Mouse (Mus musculus) midbrain, embryonic 14.5 days (tissue): ENCODE data around the gene Asdurf. TPM values are rescaled to one million over a fixed set of nuclear protein-coding genes. Genes with fewer than 3 reads are reported as not detected.
A peak's percentile ranks its signal among the peaks of the same experiment; 100 is the strongest.
"Not testable (repeated sequence)": the region's sequence is repeated elsewhere in the genome, so short reads cannot be mapped to it uniquely, and the experiment has no call there.

ENCODE experiments used
- ATAC-seq: fragments of 200-750 bp; cut with Nextera tagmentation; 2 replicates; pipeline ENCODE4 v1.8.0; 2017; ENCODE audit warnings: moderate number of reproducible peaks, moderate library complexity; ENCODE audit not compliant: low FRiP score, low TSS enrichment
- DNase-seq: peaks from one replicate; pipeline ENCODE4 v3.0.0-alpha.2; 2015
- H3K27ac ChIP-seq: fragments of 300-500 bp; sonication (generic); replicated peaks from 2 replicates; pipeline ENCODE4 v1.5.1; 2014; ENCODE audit warnings: mild to moderate bottlenecking, low read depth, low read length, moderate library complexity
- H3K27me3 ChIP-seq: fragments of 300-500 bp; sonication (generic); 2 replicates; pipeline ENCODE4 v1.6.1; 2014; ENCODE audit warnings: low read length, control low read depth, mixed read lengths; ENCODE audit not compliant: control insufficient read depth, insufficient read depth
- H3K36me3 ChIP-seq: fragments of 300-500 bp; sonication (generic); 2 replicates; pipeline ENCODE4 v1.6.1; 2014; ENCODE audit warnings: low read length, control low read depth; ENCODE audit not compliant: control insufficient read depth, insufficient read depth
- H3K4me1 ChIP-seq: fragments of 300-500 bp; sonication (generic); 2 replicates; pipeline ENCODE4 v1.6.1; 2014; ENCODE audit warnings: mild to moderate bottlenecking, antibody characterized with exemption, low read length, control low read depth; ENCODE audit not compliant: control insufficient read depth, insufficient read depth
- H3K4me2 ChIP-seq: fragments of 300-500 bp; sonication (generic); 2 replicates; pipeline ENCODE4 v1.6.1; 2014; ENCODE audit warnings: mild to moderate bottlenecking, low read length, moderate library complexity
- H3K4me3 ChIP-seq: fragments of 300-500 bp; sonication (generic); replicated peaks from 2 replicates; pipeline ENCODE4 v1.5.1; 2014; ENCODE audit warnings: low read depth, low read length
- H3K9ac ChIP-seq: fragments of 300-500 bp; sonication (generic); replicated peaks from 2 replicates; pipeline ENCODE4 v1.6.1; 2014; ENCODE audit warnings: mild to moderate bottlenecking, low read length, moderate library complexity
- H3K9me3 ChIP-seq: fragments of 300-500 bp; sonication (generic); 2 replicates; pipeline ENCODE4 v1.6.1; 2016; ENCODE audit warnings: low read length, control low read depth, mixed read lengths; ENCODE audit not compliant: control insufficient read depth
- WGBS: fragments of 180-500 bp; shearing (Covaris S2); extraction: QIAGEN DNeasy Blood & Tissue Kit; methylation state at CpG from one replicate; pipeline ENCODE4 v1.1.7; 2014; 5-methylcytosine and 5-hydroxymethylcytosine counted together
- polyA plus RNA-seq: library from polyadenylated mRNA; unstranded; fragments of >200 nt; fragmentation: Nextera tagmentation; extraction: Ambion mirVana; gene quantifications from 2 replicates; pipeline ENCODE4 v1.2.1, GENCODE M21; 2014

Gene Asdurf
- polyA plus RNA-seq, 1 experiment from 2014 or later: 11.5 TPM

DNA sequence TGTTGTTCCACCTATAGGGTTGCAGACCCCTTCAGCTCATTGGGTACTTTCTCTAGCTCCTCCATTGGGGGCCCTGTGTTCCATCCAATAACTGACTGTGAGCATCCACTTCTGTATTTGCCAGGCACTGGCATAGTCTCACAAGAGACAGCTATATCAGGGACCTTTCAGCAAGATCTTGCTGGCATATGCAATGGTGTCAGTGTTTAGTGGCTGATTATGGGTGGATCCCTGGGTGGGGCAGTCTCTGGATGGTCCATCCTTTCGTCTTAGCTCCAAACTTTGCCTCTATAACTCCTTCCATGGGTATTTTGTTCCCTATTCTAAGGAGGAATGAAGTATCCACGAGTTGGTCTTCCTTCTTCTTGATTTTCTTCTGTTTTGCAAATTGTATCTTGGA lies 15.0 kb downstream of the Asdurf start:
- WGBS: 73% methylated on average over 2 of the region's 2 CpGs
- not testable (repeated sequence) for H3K27me3 ChIP-seq, H3K27ac ChIP-seq, H3K4me2 ChIP-seq, H3K9ac ChIP-seq, DNase-seq, H3K9me3 ChIP-seq, H3K4me3 ChIP-seq, ATAC-seq, H3K4me1 ChIP-seq
- peaks cover 16% of the 10 kb centered on the region for H3K36me3 ChIP-seq

DNA sequence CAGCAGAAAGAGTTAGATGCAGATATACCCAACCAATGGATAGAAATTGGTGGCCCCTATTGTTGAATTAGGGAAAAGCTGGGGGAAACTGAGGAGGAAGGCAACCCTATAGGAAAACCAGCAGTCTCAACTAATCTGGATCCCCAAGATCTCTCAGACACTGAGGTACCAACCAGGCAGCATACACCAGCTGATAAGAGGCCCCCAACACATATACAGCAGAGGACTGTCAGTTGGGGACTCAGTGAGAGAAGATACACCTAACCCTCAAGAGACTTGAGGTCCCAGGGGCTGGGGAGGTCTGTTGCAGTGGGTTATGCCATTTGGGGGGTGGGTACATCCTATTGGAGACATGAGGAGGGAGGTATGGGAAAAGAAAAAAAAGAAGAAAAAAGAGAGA lies 17.0 kb downstream of the Asdurf start:
- Histone ChIP-seq H3K27ac (no peak overlapping the region), H3K27me3 (no peaks in the 10 kb centered on the region), H3K9me3 (no peaks in the 10 kb centered on the region), H3K4me3 (no peak overlapping the region), H3K9ac (no peak overlapping the region), H3K4me1 (no peaks in the 10 kb centered on the region), H3K4me2 (no peak overlapping the region), H3K36me3 (peaks cover 1% of the 10 kb centered on the region; the same call in 1 of the 2 replicates)
- ATAC-seq (no peak), DNase-seq (no peak)

GRCm38 (mm10) chr1:53333527-53333926 lies 18.9 kb downstream of the Asdurf start:
- not testable (repeated sequence) for H3K9me3 ChIP-seq, H3K4me1 ChIP-seq, H3K4me3 ChIP-seq, ATAC-seq, H3K27me3 ChIP-seq, H3K36me3 ChIP-seq, DNase-seq, H3K4me2 ChIP-seq, H3K9ac ChIP-seq, H3K27ac ChIP-seq
- WGBS: 57% methylated on average over 5 of the region's 5 CpGs

- 95% methylated on average over 5 of the region's 5 CpGs for WGBS
- ATAC-seq: no peak
These were observed 27.5 kb downstream of the Asdurf start for GRCm38 (mm10) chr1:53324827-53325494.

GRCm38 (mm10) chr1:53324277-53324676 lies 28.1 kb downstream of the Asdurf start:
- no peak overlapping the region for H3K9ac ChIP-seq
- no peaks in the 10 kb centered on the region for H3K27me3 ChIP-seq
- H3K36me3 ChIP-seq: peaks cover 23% of the 10 kb centered on the region
- no peaks in the 10 kb centered on the region for H3K9me3 ChIP-seq
- H3K4me2 ChIP-seq: no peak overlapping the region
- 93% methylated on average over 1 of the region's 1 CpGs for WGBS
- no peak for ATAC-seq
- H3K4me1 ChIP-seq: no peaks in the 10 kb centered on the region
- H3K27ac ChIP-seq: no peak overlapping the region
- H3K4me3 ChIP-seq: no peak overlapping the region
- no peak for DNase-seq

More at GRCm38 (mm10) chr1:53324827-53325494, 27.5 kb downstream of the Asdurf start:
- Histone ChIP-seq H3K27me3 (no peaks in the 10 kb centered on the region), H3K4me2 (no peak overlapping the region), H3K9ac (no peak overlapping the region), H3K9me3 (no peaks in the 10 kb centered on the region), H3K27ac (no peak overlapping the region), H3K36me3 (peaks cover 20% of the 10 kb centered on the region), H3K4me3 (no peak overlapping the region), H3K4me1 (no peaks in the 10 kb centered on the region)
- no peak for DNase-seq

GRCm38 (mm10) chr1:53323254-53323653 lies 29.2 kb downstream of the Asdurf start:
- Histone ChIP-seq H3K9ac (no peak overlapping the region), H3K4me2 (no peak overlapping the region), H3K9me3 (no peaks in the 10 kb centered on the region), H3K27me3 (no peaks in the 10 kb centered on the region), H3K4me3 (no peak overlapping the region), H3K27ac (no peak overlapping the region), H3K4me1 (no peaks in the 10 kb centered on the region), H3K36me3 (peaks cover 27% of the 10 kb centered on the region)
- DNase-seq (no peak), ATAC-seq (no peak)
- 96% methylated on average over 5 of the region's 5 CpGs for WGBS

GRCm38 (mm10) chr1:53321662-53322344 lies 30.6 kb downstream of the Asdurf start:
- H3K4me3 ChIP-seq: no peak overlapping the region
- H3K36me3 ChIP-seq: peaks cover 33% of the 10 kb centered on the region
- H3K4me2 ChIP-seq: no peak overlapping the region
- ATAC-seq: no peak
- no peak for DNase-seq
- H3K27me3 ChIP-seq: no peaks in the 10 kb centered on the region
- H3K4me1 ChIP-seq: no peaks in the 10 kb centered on the region
- H3K9me3 ChIP-seq: no peaks in the 10 kb centered on the region
- H3K27ac ChIP-seq: no peak overlapping the region
- H3K9ac ChIP-seq: no peak overlapping the region
- 96% methylated on average over 4 of the region's 4 CpGs for WGBS

GRCm38 (mm10) chr1:53312989-53313967 lies 39.1 kb downstream of the Asdurf start, which contains the start of gene Osgepl1:
Gene Osgepl1 (plus strand): TSS chr1:53313624.
- Histone ChIP-seq H3K27me3 (no peaks in the 10 kb centered on the region), H3K36me3 (peaks cover 20% of the 10 kb centered on the region), H3K9me3 (no peaks in the 10 kb centered on the region), H3K4me1 (0 out of 2 replicates have a peak, but pooled peaks cover 3% of the 10 kb centered on the region), H3K4me3 (peak within 1 kb of the TSS; percentile 69), H3K9ac (peak within 1 kb of the TSS; percentile 72), H3K27ac (peak within 1 kb of the TSS; percentile 85), H3K4me2 (peak within 1 kb of the TSS; percentile 62)
- 3% methylated on average over 27 of the region's 27 CpGs for WGBS
- ATAC-seq (peak; percentile 98), DNase-seq (peak; percentile 96)
